Mouse (Mus musculus) intestine, postnatal 0 days (tissue): ENCODE measurements around the gene Gm13288. TPM values are rescaled to one million over a fixed set of nuclear protein-coding genes. Genes with fewer than 3 reads are reported as not detected.
"Not testable (repeated sequence)": the region's sequence is repeated elsewhere in the genome, so short reads cannot be mapped to it uniquely, and the experiment has no call there.

ENCODE experiments used
- ATAC-seq: fragments of 200-750 bp; cut with Nextera tagmentation; 2 replicates; pipeline ENCODE4 v1.8.0; 2017; ENCODE audit warnings: mild to moderate bottlenecking, moderate TSS enrichment, moderate library complexity
- H3K27ac ChIP-seq: fragments of 300-500 bp; sonication (generic); 2 replicates; pipeline ENCODE4 v1.5.1; 2014; ENCODE audit warnings: mild to moderate bottlenecking, low read depth, low read length, moderate library complexity
- H3K27me3 ChIP-seq: fragments of 300-500 bp; sonication (generic); replicated peaks from 2 replicates; pipeline ENCODE4 v1.6.1; 2014; ENCODE audit warnings: low read length, mixed read lengths; ENCODE audit not compliant: control insufficient read depth, insufficient read depth
- H3K36me3 ChIP-seq: fragments of 300-500 bp; sonication (generic); 2 replicates; pipeline ENCODE4 v1.6.1; 2014; ENCODE audit warnings: mild to moderate bottlenecking, moderate library complexity; ENCODE audit not compliant: control insufficient read depth, insufficient read depth
- H3K4me1 ChIP-seq: fragments of 300-500 bp; sonication (generic); replicated peaks from 2 replicates; pipeline ENCODE4 v1.6.1; 2014; ENCODE audit warnings: antibody characterized with exemption, low read length, mixed read lengths; ENCODE audit not compliant: control insufficient read depth, insufficient read depth
- H3K4me2 ChIP-seq: fragments of 300-500 bp; sonication (generic); replicated peaks from 2 replicates; pipeline ENCODE4 v1.6.1; 2014; ENCODE audit warnings: low read depth, mild to moderate bottlenecking, moderate library complexity
- H3K4me3 ChIP-seq: fragments of 300-500 bp; sonication (generic); 2 replicates; pipeline ENCODE4 v1.5.1; 2014; ENCODE audit warnings: low read depth, low read length
- H3K9ac ChIP-seq: fragments of 300-500 bp; sonication (generic); 2 replicates; pipeline ENCODE4 v1.6.1; 2014; ENCODE audit warnings: mild to moderate bottlenecking, low read depth, low read length
- H3K9me3 ChIP-seq: fragments of 300-500 bp; sonication (generic); 2 replicates; pipeline ENCODE4 v1.6.1; 2016; ENCODE audit warnings: mixed run types; ENCODE audit not compliant: control insufficient read depth
- CTCF ChIP-seq: sonication (generic); IDR thresholded peaks from 2 replicates; pipeline ENCODE4 v1.5.1; 2016; ENCODE audit warnings: low read depth, mild to moderate bottlenecking, control low read depth, antibody characterized with exemption, moderate library complexity
- WGBS: fragments of 180-500 bp; shearing (Covaris S2); extraction: QIAGEN DNeasy Blood & Tissue Kit; methylation state at CpG from one replicate; pipeline ENCODE4 v1.1.7; 2014; 5-methylcytosine and 5-hydroxymethylcytosine counted together
- polyA plus RNA-seq: library from polyadenylated mRNA; unstranded; fragments of >200 nt; fragmentation: Nextera tagmentation; extraction: Ambion mirVana; gene quantifications from 2 replicates; pipeline ENCODE4 v1.2.1, GENCODE M21; 2015

The Gm13288 gene
- polyA plus RNA-seq, 1 experiment from 2014 or later = not detected

GRCm38 (mm10) chr4:88782335-88782734, 23.0 kb upstream of the Gm13288 start:
- H3K9ac ChIP-seq, H3K4me1 ChIP-seq, H3K9me3 ChIP-seq, H3K27ac ChIP-seq, ATAC-seq, H3K36me3 ChIP-seq, H3K4me3 ChIP-seq, H3K27me3 ChIP-seq: not testable (repeated sequence)
- WGBS = 0% methylated on average over 3 of the region's 31 CpGs
- TF ChIP-seq CTCF = peak; percentile 37
- peak overlapping the region; percentile 51 for H3K4me2 ChIP-seq

GRCm38 (mm10) chr4:88785409-88785808, 19.9 kb upstream of the Gm13288 start, which contains the start of gene Gm13276:
Gm13276 (plus strand) TSS chr4:88785709.
- not testable (repeated sequence) for ATAC-seq

GRCm38 (mm10) chr4:88788402-88788801, 16.9 kb upstream of the Gm13288 start, which contains the start of gene Gm13277:
Gm13277 (plus strand) TSS chr4:88788632.
- not testable (repeated sequence) for H3K4me1 ChIP-seq, H3K4me2 ChIP-seq, ATAC-seq, H3K27ac ChIP-seq, H3K9ac ChIP-seq, H3K27me3 ChIP-seq, H3K9me3 ChIP-seq, H3K36me3 ChIP-seq, H3K4me3 ChIP-seq
- peak; percentile 60 for TF ChIP-seq CTCF
- WGBS = no CpG with 5 or more reads among the region's 28 CpGs

More at GRCm38 (mm10) chr4:88785409-88785808, 19.9 kb upstream of the Gm13288 start, which contains the start of gene Gm13276:
- H3K4me1 ChIP-seq, H3K27me3 ChIP-seq, H3K4me2 ChIP-seq, H3K9me3 ChIP-seq, H3K36me3 ChIP-seq, H3K27ac ChIP-seq, H3K4me3 ChIP-seq, H3K9ac ChIP-seq: not testable (repeated sequence)
- WGBS = no CpG with 5 or more reads among the region's 27 CpGs

- no CpG with 5 or more reads among the region's 28 CpGs for WGBS
- not testable (repeated sequence) for H3K9me3 ChIP-seq, H3K27ac ChIP-seq, H3K4me2 ChIP-seq, H3K4me1 ChIP-seq, H3K27me3 ChIP-seq, ATAC-seq, H3K9ac ChIP-seq, H3K36me3 ChIP-seq, H3K4me3 ChIP-seq
Measured at GRCm38 (mm10) chr4:88791250-88791649, 14.1 kb upstream of the Gm13288 start, which contains the start of gene Gm13278. Gm13278 (plus strand) TSS chr4:88791550.

- not testable (repeated sequence) for H3K27ac ChIP-seq, H3K4me1 ChIP-seq, H3K9me3 ChIP-seq, ATAC-seq, H3K4me2 ChIP-seq, H3K27me3 ChIP-seq, H3K4me3 ChIP-seq, H3K9ac ChIP-seq, H3K36me3 ChIP-seq
- WGBS = 0% methylated on average over 13 of the region's 52 CpGs
- peak; percentile 42 for TF ChIP-seq CTCF
Measured at GRCm38 (mm10) chr4:88793936-88794675, 11.2 kb upstream of the Gm13288 start, which contains the start of gene Gm13275. Gm13275 (plus strand) TSS chr4:88794487.

DNA sequence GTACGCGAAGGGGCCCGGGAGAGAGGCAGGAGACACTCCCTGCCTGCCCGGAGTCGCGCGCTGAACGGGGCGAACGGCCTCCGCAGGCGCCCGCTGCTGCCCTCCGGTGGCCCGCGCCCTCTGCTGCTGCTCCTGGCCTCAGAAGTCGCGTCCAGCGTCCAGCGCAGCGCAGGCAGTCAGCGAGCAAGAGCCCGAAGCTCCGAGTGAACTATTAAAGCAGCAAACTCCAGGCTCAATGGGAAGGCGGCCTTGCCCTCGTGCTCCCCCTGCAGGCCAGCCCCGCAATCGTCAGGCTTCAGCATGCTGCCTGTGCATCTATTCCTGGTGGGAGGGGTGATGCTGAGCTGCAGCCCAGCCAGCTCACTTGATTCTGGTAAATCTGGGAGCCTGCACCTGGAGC, 8.2 kb upstream of the Gm13288 start, which contains the start of gene Gm13279:
Gene Gm13279 (plus strand): TSS at position 301 of the 400 bp plus-strand sequence.
- H3K4me1 ChIP-seq, H3K4me3 ChIP-seq, H3K9me3 ChIP-seq, H3K36me3 ChIP-seq, H3K9ac ChIP-seq, ATAC-seq, H3K27ac ChIP-seq, H3K4me2 ChIP-seq, H3K27me3 ChIP-seq: not testable (repeated sequence)
- WGBS = no CpG with 5 or more reads among the region's 28 CpGs

DNA sequence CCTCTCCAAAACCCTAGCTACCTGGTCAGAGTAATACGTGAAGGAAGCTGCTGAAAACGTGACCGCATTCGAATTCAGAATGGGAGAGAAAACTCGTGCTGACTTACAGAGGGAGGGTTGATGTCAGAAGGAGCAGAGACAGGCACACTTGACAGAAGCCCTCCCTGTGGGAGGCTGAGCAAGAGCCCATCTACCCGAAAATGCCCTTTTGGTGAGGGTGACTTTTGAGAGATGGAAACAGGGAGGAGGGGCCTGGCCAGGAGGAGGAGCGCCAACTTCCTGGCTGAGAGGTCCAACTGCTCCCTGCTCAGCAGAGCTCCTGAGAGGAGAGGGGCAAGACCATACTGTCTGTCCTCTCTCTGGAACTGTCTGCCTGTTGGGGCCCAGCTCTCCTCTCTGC, 6.0 kb upstream of the Gm13288 start, which contains the start of gene Gm13285:
Gene Gm13285 (plus strand): TSS at position 301 of the 400 bp plus-strand sequence.
- not testable (repeated sequence) for H3K27me3 ChIP-seq, H3K9me3 ChIP-seq, H3K4me3 ChIP-seq, H3K4me1 ChIP-seq, H3K27ac ChIP-seq, H3K4me2 ChIP-seq, H3K36me3 ChIP-seq, ATAC-seq, H3K9ac ChIP-seq
- WGBS = 0% methylated on average over 2 of the region's 7 CpGs

DNA sequence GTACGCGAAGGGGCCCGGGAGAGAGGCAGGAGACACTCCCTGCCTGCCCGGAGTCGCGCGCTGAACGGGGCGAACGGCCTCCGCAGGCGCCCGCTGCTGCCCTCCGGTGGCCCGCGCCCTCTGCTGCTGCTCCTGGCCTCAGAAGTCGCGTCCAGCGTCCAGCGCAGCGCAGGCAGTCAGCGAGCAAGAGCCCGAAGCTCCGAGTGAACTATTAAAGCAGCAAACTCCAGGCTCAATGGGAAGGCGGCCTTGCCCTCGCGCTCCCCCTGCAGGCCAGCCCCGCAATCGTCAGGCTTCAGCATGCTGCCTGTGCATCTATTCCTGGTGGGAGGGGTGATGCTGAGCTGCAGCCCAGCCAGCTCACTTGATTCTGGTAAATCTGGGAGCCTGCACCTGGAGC, 2.4 kb upstream of the Gm13288 start, which contains the start of gene Gm13287:
Gene Gm13287 (plus strand): TSS at position 301 of the 400 bp plus-strand sequence.
- ATAC-seq, H3K4me1 ChIP-seq, H3K4me2 ChIP-seq, H3K36me3 ChIP-seq, H3K27ac ChIP-seq, H3K9me3 ChIP-seq, H3K9ac ChIP-seq, H3K27me3 ChIP-seq, H3K4me3 ChIP-seq: not testable (repeated sequence)
- no CpG with 5 or more reads among the region's 29 CpGs for WGBS
